Mouse (Mus musculus): Measurements from ENCODE around the gene Ttc9. TPM values are rescaled to one million over a fixed set of nuclear protein-coding genes. Genes with fewer than 3 reads are reported as not detected.
A peak's percentile ranks its signal among the peaks of the same experiment; 100 is the strongest.

The Ttc9 gene
- polyA plus RNA-seq, 1 experiment from 2014 or later: 0.85 TPM

GRCm38 (mm10) chr12:81628091-81628490, 3.0 kb upstream of the Ttc9 start:
- H3K36me3 ChIP-seq: no peaks in the 10 kb centered on the region
- peaks cover 12% of the 10 kb centered on the region for H3K4me1 ChIP-seq
- H3K9me3 ChIP-seq: no peaks in the 10 kb centered on the region
- H3K4me2 ChIP-seq (replicated peaks): no peak overlapping the region
- 85% methylated on average over 4 of the region's 4 CpGs for WGBS
- H3K9ac ChIP-seq: no peak overlapping the region
- H3K4me3 ChIP-seq: no peak overlapping the region
- ATAC-seq (ENCODE audit: low FRiP score, low read depth): no peak
- H3K27me3 ChIP-seq: peaks cover 94% of the 10 kb centered on the region
- no peak overlapping the region for H3K27ac ChIP-seq

- H3K4me1 ChIP-seq: peaks cover 12% of the 10 kb centered on the region
- H3K4me3 ChIP-seq: peak overlapping the region; percentile 57
- H3K4me2 ChIP-seq (replicated peaks): peak overlapping the region; percentile 97
- H3K27ac ChIP-seq: no peak overlapping the region
- no peaks in the 10 kb centered on the region; the same call in 1 of the 2 replicates for H3K9me3 ChIP-seq
- no peaks in the 10 kb centered on the region for H3K36me3 ChIP-seq
- 1% methylated on average over 16 of the region's 16 CpGs for WGBS
- no peak; the same call in 1 of the 2 replicates for ATAC-seq (ENCODE audit: low FRiP score, low read depth)
- peak overlapping the region; percentile 63; the same call in 1 of the 2 replicates for H3K9ac ChIP-seq
- H3K27me3 ChIP-seq: peaks cover 89% of the 10 kb centered on the region
Measured at GRCm38 (mm10) chr12:81630520-81630914, 532 bp upstream of the Ttc9 start.

DNA sequence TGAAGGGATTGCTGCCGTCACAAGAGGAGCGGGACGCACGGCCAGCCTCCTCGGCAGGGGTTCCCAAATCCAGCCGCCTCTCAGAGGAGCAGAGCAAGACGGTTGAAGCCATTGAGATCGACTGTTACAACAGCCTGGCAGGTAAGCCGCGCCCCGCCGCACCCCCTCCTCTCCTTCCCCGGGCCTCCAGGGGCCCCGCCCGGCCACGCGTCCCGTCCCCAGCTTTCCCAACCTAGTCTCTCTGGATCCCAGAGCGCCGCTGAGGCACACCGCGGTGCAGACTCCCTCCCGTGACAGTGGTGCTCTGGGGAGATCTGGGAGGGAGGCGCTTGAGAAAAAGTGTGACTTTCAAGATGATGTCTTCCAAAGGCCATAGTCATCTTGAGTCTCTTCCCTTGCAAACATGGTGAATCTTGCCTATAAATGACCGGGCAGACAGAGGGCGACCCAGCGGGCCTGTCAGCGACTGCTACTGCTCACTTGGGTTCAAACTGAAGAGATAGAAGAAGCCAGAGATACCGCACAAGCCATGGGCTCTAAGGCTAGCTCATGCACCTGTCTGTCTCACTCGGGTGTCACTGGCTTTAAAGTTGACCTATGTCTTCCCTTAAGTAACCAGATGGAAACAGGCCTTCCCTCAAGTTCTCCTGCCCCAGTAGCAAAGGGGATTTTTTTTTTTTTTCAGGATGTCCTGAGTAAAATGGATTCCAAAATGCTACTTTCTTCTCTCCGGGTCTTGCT, 782 bp downstream of the Ttc9 start:
- peak overlapping the region; percentile 63 for H3K9ac ChIP-seq
- H3K4me1 ChIP-seq: peaks cover 12% of the 10 kb centered on the region
- H3K27me3 ChIP-seq: peaks cover 75% of the 10 kb centered on the region
- no peak overlapping the region for H3K27ac ChIP-seq
- peak overlapping the region; percentile 97 for H3K4me2 ChIP-seq (replicated peaks)
- H3K36me3 ChIP-seq: no peaks in the 10 kb centered on the region
- WGBS: 3% methylated on average over 31 of the region's 31 CpGs
- H3K4me3 ChIP-seq: peak overlapping the region; percentile 57
- H3K9me3 ChIP-seq: no peaks in the 10 kb centered on the region; the same call in 1 of the 2 replicates
- ATAC-seq (ENCODE audit: low FRiP score, low read depth): no peak

GRCm38 (mm10) chr12:81633246-81633645, 2.2 kb downstream of the Ttc9 start:
- H3K9ac ChIP-seq: no peak overlapping the region
- H3K36me3 ChIP-seq: no peaks in the 10 kb centered on the region
- peaks cover 61% of the 10 kb centered on the region for H3K27me3 ChIP-seq
- H3K27ac ChIP-seq: no peak overlapping the region
- no peaks in the 10 kb centered on the region; the same call in 1 of the 2 replicates for H3K9me3 ChIP-seq
- no peak overlapping the region for H3K4me2 ChIP-seq (replicated peaks)
- H3K4me1 ChIP-seq: peaks cover 12% of the 10 kb centered on the region
- no peak overlapping the region for H3K4me3 ChIP-seq
- 84% methylated on average over 2 of the region's 2 CpGs for WGBS
- ATAC-seq (ENCODE audit: low FRiP score, low read depth): no peak

GRCm38 (mm10) chr12:81640656-81641055, 9.6 kb downstream of the Ttc9 start:
- Histone ChIP-seq H3K4me1 (no peaks in the 10 kb centered on the region), H3K27ac (no peak overlapping the region), H3K4me2 (replicated peaks) (no peak overlapping the region), H3K36me3 (no peaks in the 10 kb centered on the region), H3K27me3 (no peaks in the 10 kb centered on the region), H3K4me3 (no peak overlapping the region), H3K9ac (no peak overlapping the region), H3K9me3 (no peaks in the 10 kb centered on the region)
- WGBS: 68% methylated on average over 5 of the region's 5 CpGs
- ATAC-seq (ENCODE audit: low FRiP score, low read depth): no peak

DNA sequence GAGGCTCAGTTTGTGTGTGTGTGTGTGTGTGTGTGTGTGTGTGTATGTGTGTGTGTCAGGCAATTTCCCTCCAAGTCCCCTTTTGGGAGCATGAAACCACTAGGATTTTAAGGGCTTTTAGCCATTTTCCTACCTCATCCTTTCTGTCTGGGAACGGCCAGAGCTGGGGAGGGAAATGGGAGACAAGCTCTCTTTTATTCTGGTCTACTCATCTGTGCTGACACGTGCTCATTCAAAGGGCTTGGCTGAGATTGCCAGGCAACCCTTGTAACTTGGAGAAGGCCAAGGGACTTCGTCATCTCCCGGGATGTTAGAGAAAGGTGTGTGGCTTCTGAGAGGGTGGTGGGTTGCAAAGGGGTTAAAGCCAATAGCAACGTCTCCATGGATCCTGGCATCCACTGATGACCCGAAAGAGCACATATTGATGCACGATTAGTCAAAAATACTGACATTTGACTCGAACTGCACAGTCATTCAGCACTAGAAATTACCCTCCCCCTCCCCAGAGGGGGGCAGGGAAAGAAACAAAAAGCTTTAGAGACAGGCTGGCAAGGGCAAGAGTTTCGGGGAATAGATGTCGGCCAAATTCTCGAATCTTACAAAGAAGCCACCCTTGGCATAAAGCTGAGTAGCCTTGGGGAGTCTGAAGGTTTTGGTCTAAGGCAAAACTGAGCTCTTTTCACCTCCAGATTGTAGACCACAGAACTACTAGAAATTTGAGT, 11.5 kb downstream of the Ttc9 start:
- no peaks in the 10 kb centered on the region for H3K4me1 ChIP-seq
- H3K36me3 ChIP-seq: no peaks in the 10 kb centered on the region
- no peak overlapping the region for H3K27ac ChIP-seq
- H3K9ac ChIP-seq: no peak overlapping the region
- ATAC-seq (ENCODE audit: low FRiP score, low read depth): no peak
- H3K4me3 ChIP-seq: no peak overlapping the region
- 0 out of 2 replicates have a peak, but pooled peaks cover 1% of the 10 kb centered on the region for H3K27me3 ChIP-seq
- H3K4me2 ChIP-seq (replicated peaks): no peak overlapping the region
- 75% methylated on average over 11 of the region's 11 CpGs for WGBS
- H3K9me3 ChIP-seq: no peaks in the 10 kb centered on the region

GRCm38 (mm10) chr12:81646811-81647210, 15.8 kb downstream of the Ttc9 start:
- Histone ChIP-seq H3K4me2 (replicated peaks) (no peak overlapping the region), H3K36me3 (no peaks in the 10 kb centered on the region), H3K4me3 (no peak overlapping the region), H3K4me1 (no peaks in the 10 kb centered on the region), H3K27ac (no peak overlapping the region), H3K9me3 (no peaks in the 10 kb centered on the region), H3K9ac (no peak overlapping the region), H3K27me3 (0 out of 2 replicates have a peak, but pooled peaks cover 3% of the 10 kb centered on the region)
- WGBS: 83% methylated on average over 6 of the region's 6 CpGs
- ATAC-seq (ENCODE audit: low FRiP score, low read depth): no peak

GRCm38 (mm10) chr12:81653344-81653743, 22.3 kb downstream of the Ttc9 start:
- H3K4me3 ChIP-seq: no peak overlapping the region
- H3K27ac ChIP-seq: no peak overlapping the region
- H3K4me1 ChIP-seq: no peaks in the 10 kb centered on the region
- no peaks in the 10 kb centered on the region for H3K36me3 ChIP-seq
- no peaks in the 10 kb centered on the region for H3K27me3 ChIP-seq
- no peak overlapping the region for H3K4me2 ChIP-seq (replicated peaks)
- H3K9ac ChIP-seq: no peak overlapping the region
- 88% methylated on average over 8 of the region's 8 CpGs for WGBS
- H3K9me3 ChIP-seq: no peaks in the 10 kb centered on the region
- ATAC-seq (ENCODE audit: low FRiP score, low read depth): no peak

DNA sequence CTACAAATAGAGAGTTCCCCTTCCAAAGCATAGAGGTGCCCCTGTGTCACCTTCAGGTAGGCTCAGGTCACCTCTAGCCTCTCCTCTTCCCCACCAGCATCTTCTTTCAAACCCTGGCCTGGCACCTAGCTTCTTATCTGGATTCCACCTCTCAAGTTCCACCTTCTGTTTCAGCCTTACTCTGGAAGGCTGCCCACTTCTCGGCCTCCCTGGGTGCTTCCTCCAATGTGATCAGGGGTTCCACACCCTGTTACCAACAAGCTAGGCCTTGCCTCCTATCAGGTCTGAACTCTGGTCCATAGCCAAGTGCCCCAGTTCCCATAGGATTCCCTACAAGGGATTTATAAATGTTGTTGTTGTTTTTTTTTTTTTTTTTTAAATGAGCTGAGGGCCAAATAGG, 26.3 kb downstream of the Ttc9 start:
- WGBS: 68% methylated on average over 1 of the region's 1 CpGs
- Histone ChIP-seq H3K4me1 (no peaks in the 10 kb centered on the region), H3K9ac (no peak overlapping the region), H3K9me3 (no peaks in the 10 kb centered on the region), H3K36me3 (no peaks in the 10 kb centered on the region), H3K4me2 (replicated peaks) (no peak overlapping the region), H3K27ac (no peak overlapping the region), H3K4me3 (no peak overlapping the region), H3K27me3 (no peaks in the 10 kb centered on the region)
- no peak for ATAC-seq (ENCODE audit: low FRiP score, low read depth)

- no peaks in the 10 kb centered on the region for H3K27me3 ChIP-seq
- no peaks in the 10 kb centered on the region for H3K4me1 ChIP-seq
- no peak overlapping the region for H3K4me3 ChIP-seq
- no peak overlapping the region for H3K9ac ChIP-seq
- no peak overlapping the region for H3K4me2 ChIP-seq (replicated peaks)
- no peaks in the 10 kb centered on the region for H3K9me3 ChIP-seq
- H3K27ac ChIP-seq: no peak overlapping the region
- no peak for ATAC-seq (ENCODE audit: low FRiP score, low read depth)
- WGBS: 88% methylated on average over 7 of the region's 7 CpGs
- no peaks in the 10 kb centered on the region for H3K36me3 ChIP-seq
Measured at GRCm38 (mm10) chr12:81658086-81658485, 27.0 kb downstream of the Ttc9 start.

- H3K4me3 ChIP-seq: no peak overlapping the region
- H3K36me3 ChIP-seq: no peaks in the 10 kb centered on the region
- no peaks in the 10 kb centered on the region for H3K27me3 ChIP-seq
- no peak overlapping the region for H3K27ac ChIP-seq
- 82% methylated on average over 4 of the region's 4 CpGs for WGBS
- no peak overlapping the region for H3K9ac ChIP-seq
- no peak for ATAC-seq (ENCODE audit: low FRiP score, low read depth)
- H3K4me1 ChIP-seq: no peaks in the 10 kb centered on the region
- no peaks in the 10 kb centered on the region for H3K9me3 ChIP-seq
- H3K4me2 ChIP-seq (replicated peaks): no peak overlapping the region
Measured at GRCm38 (mm10) chr12:81662076-81662475, 31.0 kb downstream of the Ttc9 start.

- WGBS: 91% methylated on average over 9 of the region's 9 CpGs
- H3K4me1 ChIP-seq: no peaks in the 10 kb centered on the region
Measured at GRCm38 (mm10) chr12:81663116-81663515, 32.1 kb downstream of the Ttc9 start.

More at GRCm38 (mm10) chr12:81663116-81663515, 32.1 kb downstream of the Ttc9 start:
- Histone ChIP-seq H3K36me3 (no peaks in the 10 kb centered on the region), H3K9ac (no peak overlapping the region), H3K9me3 (no peaks in the 10 kb centered on the region), H3K4me2 (replicated peaks) (no peak overlapping the region), H3K4me3 (no peak overlapping the region), H3K27me3 (no peaks in the 10 kb centered on the region), H3K27ac (no peak overlapping the region)
- ATAC-seq (ENCODE audit: low FRiP score, low read depth): no peak
